Mouse (Mus musculus) inflammation-experienced regulatory T-cells, adult 6 months (primary cell): Measurements from ENCODE around the gene Clk4. TPM values are rescaled to one million over a fixed set of nuclear protein-coding genes. Genes with fewer than 3 reads are reported as not detected.

Source experiments
- ATAC-seq: one replicate; pipeline ENCODE4 v1.8.0; 2017
- polyA plus RNA-seq, 3 experiments: library from polyadenylated mRNA; unstranded; fragments of 100-300 nt; shearing (Covaris generic); gene quantifications; one replicate each; pipeline ENCODE4 v1.2.1; 2017

Clk4 gene
- 100 to 1,000 TPM; 168 to 272 (median 187) TPM for polyA plus RNA-seq

GRCm38 (mm10) chr11:51261680-51262219 lies at the start of gene Clk4:
Gene Clk4, plus strand, starts transcription at chr11:51261730.
- no peak for ATAC-seq

DNA sequence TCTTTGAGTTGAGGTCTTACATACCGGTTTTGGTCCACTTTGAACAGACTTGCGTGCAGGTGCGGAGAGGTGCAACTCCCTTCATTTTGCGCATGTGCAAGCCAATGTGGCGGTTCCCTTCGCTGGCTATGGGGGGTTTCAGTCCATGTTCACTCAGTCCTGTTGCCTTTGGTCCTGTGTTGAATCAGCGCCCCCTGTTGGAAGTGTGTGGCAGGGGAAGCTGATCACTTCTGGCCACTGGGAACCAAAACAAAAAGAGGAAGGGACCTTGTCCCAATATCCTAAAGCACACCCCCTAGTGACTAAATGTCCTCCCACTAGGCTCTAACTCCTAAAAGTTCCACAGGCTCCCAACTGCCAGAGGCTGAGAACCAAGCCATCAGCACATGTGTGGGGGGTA lies 47.5 kb upstream of the Clk4 start:
- no peak for ATAC-seq

- no peak for ATAC-seq
Measured at GRCm38 (mm10) chr11:51219396-51219980, 42.0 kb upstream of the Clk4 start.

- ATAC-seq, result no peak
Measured at GRCm38 (mm10) chr11:51220308-51220707, 41.2 kb upstream of the Clk4 start, which contains the start of gene Gm12569. Gene Gm12569, plus strand, starts transcription at chr11:51220473.

GRCm38 (mm10) chr11:51227104-51227503 lies 34.4 kb upstream of the Clk4 start:
- ATAC-seq, result no peak

- no peak for ATAC-seq
Measured at GRCm38 (mm10) chr11:51234626-51235025, 26.9 kb upstream of the Clk4 start.

DNA sequence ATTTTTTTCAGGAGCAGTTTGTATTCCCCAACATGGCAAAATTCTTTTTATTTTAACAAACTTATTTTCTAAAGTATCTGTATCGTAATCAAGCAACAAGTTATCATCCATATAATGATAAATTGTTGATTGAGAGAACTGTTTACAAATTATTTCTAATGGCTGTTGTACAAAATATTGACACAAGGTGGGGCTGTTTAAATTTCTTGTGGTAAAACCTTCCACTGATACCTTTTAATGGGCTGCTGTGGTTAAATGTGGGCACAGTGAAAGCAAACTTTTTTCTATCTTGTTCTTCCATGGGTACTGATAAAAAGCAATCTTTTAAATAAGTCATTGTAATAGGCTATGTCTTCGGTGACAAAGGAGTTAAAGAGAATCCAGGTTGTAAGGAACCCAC lies 18.6 kb upstream of the Clk4 start:
- ATAC-seq, result no peak

DNA sequence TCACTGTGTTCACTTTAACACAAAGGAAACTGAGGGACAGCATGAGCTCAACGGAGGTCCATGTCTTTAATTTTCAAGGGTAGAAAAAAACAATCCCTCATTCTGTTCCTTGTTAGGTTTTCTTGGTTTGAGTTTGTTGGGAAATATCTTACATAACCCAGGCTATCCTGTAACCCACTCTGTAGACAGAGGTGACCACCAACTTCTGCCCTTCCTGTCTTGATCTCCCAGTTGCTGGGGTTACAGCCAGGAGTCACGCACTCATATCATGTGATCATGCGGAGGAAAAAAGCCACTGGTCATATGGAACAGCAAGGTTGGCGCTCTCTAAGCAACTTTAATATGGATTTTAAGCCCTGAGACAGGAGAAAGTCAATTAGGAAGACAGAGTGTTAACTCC lies 4.5 kb upstream of the Clk4 start:
- ATAC-seq, result no peak

DNA sequence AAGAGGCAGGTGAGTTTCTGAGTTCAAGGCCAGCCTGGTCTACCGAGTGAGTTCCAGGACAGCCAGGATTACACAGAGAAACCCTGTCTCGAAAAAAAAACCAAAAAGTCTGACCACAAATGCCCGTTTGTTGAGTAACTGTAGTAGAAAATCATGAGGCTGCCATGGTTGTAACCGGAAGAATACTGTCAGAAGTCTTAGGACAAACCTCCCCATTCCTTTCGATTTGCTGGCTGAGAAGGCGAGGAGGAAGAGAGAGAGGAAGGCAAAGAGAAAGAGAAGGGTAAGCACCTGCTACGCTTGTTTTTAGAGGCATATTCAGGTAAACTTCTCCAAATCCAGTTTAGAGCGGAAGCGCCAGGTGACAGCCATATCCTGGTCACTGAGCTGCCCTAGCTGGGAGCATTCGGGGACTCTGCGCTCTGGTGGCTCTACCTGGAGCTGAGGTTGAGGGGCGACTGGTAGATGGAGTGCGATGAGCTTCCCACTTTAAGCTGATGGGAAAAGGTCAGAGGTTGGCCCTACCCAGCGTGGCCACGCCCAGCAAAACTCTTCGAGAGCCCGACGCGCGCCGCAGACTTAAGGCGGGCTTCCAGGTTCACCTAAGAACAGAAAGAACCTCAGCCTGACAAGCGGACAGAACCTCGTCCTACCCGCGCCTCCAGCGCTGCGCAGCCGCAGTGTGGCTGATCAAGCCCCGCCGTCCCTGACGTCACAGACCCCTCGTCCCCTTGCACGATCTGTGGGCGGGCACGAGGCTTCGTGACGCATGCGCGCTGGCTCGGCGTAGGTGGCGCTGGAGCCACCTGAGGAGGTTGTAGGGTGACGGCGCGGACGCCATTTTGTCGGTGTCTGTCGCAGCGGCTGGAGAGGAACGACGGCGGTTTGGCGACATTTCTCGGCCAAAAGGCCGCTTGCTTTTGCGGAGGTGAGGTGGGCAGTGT lies 1.1 kb downstream of the Clk4 start, which contains the start of gene BC049762:
Gene BC049762, minus strand, starts transcription at position 705 of the 944 bp plus-strand sequence.
- ATAC-seq, result peak; percentile 90

GRCm38 (mm10) chr11:51263286-51263831 lies 1.8 kb downstream of the Clk4 start:
- peak; percentile 8 for ATAC-seq

DNA sequence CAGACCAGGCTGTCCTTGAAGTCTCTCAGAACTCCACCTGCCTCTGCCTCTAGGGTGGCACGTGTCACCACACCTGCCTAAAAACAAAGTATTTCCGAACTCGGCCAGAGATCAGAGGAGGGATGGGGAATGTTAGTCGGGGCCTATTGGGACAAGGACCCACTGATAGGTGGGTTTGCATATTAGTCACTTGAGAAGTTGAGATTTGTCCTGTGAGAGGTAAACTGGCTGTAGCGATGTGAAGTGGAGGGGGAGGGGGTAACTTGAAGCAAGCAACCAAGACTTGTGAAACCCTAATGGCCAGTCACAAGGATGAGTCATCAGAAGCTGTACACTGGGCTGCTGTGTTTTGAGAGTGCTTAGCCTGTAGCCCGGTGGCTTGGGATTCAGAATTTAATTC lies 2.8 kb downstream of the Clk4 start:
- ATAC-seq, result no peak

DNA sequence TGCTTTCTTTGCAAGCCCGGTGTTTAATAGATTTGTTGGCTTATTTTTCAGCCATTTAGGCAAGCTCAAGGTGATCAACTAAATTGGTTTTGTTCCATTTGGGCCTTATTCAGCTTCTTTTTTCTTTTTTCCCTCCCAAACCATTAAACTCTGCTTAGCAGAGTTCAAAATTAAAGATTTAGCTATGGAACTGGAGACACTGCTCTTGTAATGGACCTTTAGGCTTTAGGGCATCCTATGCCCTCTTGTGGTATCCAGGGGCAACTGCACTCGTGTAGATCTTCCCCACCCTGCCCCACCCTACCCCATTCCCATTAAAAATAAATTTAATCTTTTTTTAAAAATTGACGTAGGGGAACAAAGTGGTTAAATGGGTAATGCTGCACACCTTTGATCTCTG lies 3.8 kb downstream of the Clk4 start:
- ATAC-seq, result no peak

GRCm38 (mm10) chr11:51274418-51274817 lies 12.9 kb downstream of the Clk4 start:
- no peak for ATAC-seq

DNA sequence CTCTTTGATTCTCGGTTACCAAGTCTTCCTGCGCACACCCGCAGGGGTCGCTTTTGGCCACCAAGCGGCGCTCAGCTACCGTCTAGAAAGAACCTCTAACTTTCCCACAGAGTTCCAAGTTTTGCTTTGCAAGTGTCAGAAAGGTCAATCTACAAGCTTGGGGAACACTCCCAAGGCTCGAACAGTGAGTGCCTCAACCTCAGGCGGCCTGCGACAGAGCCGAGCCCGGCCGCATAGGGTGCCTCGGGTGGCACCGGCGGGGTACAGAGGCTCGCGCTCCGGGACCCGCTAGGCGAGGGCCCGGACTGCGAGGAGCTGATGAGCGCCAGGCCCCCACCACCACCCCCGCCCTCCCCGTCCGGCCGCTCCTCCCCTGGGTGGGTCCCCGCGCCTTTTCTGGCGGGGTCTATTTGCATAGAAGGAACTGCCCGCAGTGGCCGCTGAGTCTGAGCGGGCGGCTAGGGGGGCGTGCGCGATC lies 28.1 kb downstream of the Clk4 start, which contains the start of gene Col23a1:
Gene Col23a1, plus strand, starts transcription at position 357 of the 478 bp plus-strand sequence.
- ATAC-seq, result no peak

DNA sequence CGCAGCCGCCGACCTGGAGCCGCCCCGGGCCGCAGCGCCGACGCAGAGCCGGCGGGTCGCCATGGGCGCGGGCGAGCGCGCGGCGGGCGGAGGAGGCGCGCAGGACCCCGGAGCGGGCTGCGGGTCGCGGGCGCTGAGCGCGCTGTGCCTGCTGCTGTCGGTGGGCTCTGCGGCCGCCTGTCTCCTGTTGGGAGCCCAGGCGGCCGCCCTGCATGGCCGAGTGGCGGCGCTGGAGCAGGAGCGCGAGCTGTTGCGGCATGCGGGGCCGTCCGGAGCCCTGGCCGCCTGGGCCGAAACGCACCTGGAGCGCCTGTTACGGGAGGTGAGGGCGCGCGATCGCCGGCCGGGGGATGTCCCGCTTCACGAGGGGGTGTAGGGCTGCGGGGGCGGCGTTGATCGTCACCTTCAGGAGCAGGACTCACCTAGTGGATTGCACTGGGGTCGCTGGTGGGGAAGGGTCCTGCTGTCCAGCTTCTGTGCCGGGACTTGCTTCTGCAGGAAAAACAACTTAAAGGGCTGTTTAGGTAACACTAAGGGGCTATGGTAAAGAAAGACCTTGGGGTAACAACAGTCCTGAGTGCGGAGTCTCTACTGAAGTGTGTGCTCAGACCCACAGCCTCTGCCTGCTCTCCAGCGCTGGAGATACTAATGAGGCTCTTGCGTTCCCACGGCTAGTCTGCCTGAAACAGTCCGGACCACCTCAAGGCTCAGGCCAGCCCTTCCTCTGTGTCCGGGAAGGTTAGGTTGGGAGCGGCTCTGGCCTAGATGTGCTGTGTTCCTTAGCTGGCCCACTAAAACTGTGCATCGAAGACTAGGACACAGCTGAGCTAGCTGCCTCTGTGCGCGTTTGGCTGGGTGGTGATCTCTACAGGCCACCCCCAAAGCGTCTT lies 28.8 kb downstream of the Clk4 start:
- ATAC-seq, result no peak

DNA sequence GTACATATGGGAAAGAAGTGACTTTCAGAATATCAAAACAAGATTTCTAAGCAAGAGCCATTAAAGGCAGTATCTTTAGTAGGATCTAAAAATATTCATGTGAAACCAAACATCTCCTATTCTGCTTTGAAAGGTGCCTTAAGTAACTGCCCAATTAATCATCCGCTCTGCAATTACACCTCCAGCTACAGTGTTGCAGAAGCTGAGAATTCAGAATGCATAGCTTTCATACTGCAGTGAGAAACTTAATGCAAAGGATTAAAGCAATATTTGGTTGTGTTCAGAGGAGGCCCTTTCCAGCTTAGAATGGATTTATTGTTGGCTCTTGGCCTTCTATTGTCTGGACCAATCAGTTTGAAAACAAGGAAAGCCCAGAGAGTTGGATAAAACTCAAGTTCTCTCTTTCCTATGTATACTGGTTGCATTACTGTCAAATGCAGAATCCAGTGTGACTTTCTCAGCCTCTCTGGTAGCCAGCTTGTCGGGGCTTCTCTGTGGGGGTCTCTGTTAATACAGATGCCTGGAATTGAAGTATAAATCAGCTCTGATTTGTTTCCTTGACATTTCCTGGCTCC lies 32.5 kb downstream of the Clk4 start:
- no peak for ATAC-seq

- ATAC-seq, result no peak
Measured at GRCm38 (mm10) chr11:51295742-51296141, 34.2 kb downstream of the Clk4 start.

- ATAC-seq, result no peak
Measured at GRCm38 (mm10) chr11:51298691-51299090, 37.2 kb downstream of the Clk4 start.

DNA sequence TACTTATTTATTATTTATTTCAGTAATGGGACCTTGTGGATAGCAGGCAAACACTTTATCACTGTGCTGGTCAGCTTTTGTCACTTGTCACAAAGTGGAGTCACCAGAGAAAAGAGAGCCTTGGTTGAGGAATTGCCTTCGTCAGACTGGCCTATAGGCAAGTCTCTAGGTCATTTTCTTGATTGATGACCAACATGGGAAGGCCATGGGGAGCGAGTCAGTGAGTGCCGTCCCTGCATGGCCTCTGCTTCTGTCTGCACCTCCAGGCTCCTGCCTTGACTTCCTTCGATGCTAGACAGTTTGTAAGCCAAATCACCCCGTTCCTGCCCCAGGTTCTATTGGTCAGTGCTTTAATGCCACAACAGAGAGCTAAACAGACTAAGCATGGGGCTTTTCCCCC lies 40.9 kb downstream of the Clk4 start:
- no peak for ATAC-seq

GRCm38 (mm10) chr11:51303981-51304553 lies 42.5 kb downstream of the Clk4 start:
- ATAC-seq, result no peak

DNA sequence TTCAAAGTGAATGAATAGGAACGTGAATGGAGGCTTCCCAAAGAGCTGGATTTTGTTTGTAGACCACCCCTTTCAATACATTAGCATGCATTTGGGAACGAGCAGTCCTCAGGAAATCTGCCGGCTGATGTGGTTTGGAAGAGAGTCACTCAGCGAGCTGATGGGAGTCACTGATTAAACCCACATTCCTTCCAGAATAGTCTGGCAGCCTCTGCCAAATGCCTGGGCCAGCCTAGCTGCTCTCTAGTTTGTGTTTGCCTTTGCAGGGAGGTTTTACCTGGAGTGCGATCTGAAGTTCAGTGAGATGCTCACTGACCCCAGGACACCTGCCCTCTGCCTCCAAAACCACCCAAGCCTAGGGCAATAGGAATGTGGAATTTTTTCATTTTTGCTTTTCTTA lies 46.8 kb downstream of the Clk4 start:
- no peak for ATAC-seq
